Mouse (Mus musculus): ENCODE data around the gene Rps6kb1. TPM values are rescaled to one million over a fixed set of nuclear protein-coding genes. Genes with fewer than 3 reads are reported as not detected.
"Not testable (repeated sequence)": the region's sequence is repeated elsewhere in the genome, so short reads cannot be mapped to it uniquely, and the experiment has no call there.

The Rps6kb1 gene
- polyA plus RNA-seq, 1 experiment from 2014 or later = 23.5 TPM

GRCm38 (mm10) chr11:86538786-86539185 lies 5.8 kb downstream of the Rps6kb1 start:
- Histone ChIP-seq H3K4me1 (replicated peaks) (peaks cover 33% of the 10 kb centered on the region), H3K9me3 (replicated peaks) (no peaks in the 10 kb centered on the region), H3K4me2 (no peak overlapping the region), H3K36me3 (replicated peaks) (peaks cover 8% of the 10 kb centered on the region), H3K27ac (replicated peaks) (no peak overlapping the region), H3K4me3 (replicated peaks) (no peak overlapping the region), H3K9ac (no peak overlapping the region), H3K27me3 (no peaks in the 10 kb centered on the region)
- 86% methylated on average over 4 of the region's 4 CpGs for WGBS (ENCODE audit: insufficient replicate concordance)
- ATAC-seq (ENCODE audit: insufficient read depth) = no peak

DNA sequence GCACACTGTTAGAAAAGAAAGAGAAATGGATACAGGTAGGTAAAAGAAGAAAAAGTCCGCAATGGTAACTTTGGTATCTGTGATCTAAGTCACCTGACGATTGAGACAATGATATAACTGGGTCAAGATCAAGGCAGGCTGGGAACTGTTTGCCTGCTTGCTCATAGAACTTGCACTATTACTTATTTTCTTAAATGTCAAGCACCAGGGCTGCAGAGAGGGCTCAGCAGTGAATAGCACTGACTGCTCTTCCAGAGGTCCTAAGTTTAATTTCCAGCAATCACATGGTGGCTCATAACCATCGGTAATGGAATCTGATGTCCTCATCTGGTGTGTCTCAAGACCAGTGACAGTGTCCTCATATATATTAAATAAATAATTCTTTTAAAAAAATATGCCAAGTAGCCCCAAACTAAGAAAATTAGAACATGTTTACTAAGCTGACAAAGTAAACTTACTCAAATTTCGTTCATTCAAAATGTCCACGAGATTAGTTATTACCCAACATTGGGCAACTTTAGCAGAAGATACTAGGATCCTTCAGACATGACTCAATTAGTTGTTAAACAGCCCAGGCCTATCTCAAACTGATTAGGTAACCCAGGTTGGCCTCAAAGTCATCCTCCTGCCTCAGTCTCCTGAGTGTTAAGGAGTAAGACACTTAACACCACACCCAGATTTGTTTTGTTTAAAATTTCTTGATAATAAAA lies 10.2 kb downstream of the Rps6kb1 start:
- Histone ChIP-seq H3K4me3 (replicated peaks) (no peak overlapping the region), H3K4me2 (no peak overlapping the region), H3K27me3 (no peaks in the 10 kb centered on the region), H3K27ac (replicated peaks) (no peak overlapping the region), H3K9me3 (replicated peaks) (no peaks in the 10 kb centered on the region), H3K36me3 (replicated peaks) (peaks cover 36% of the 10 kb centered on the region), H3K4me1 (replicated peaks) (0 out of 2 replicates have a peak, but pooled peaks cover 2% of the 10 kb centered on the region), H3K9ac (no peak overlapping the region)
- WGBS (ENCODE audit: insufficient replicate concordance) = 82% methylated on average over 5 of the region's 5 CpGs
- ATAC-seq (ENCODE audit: insufficient read depth) = no peak

DNA sequence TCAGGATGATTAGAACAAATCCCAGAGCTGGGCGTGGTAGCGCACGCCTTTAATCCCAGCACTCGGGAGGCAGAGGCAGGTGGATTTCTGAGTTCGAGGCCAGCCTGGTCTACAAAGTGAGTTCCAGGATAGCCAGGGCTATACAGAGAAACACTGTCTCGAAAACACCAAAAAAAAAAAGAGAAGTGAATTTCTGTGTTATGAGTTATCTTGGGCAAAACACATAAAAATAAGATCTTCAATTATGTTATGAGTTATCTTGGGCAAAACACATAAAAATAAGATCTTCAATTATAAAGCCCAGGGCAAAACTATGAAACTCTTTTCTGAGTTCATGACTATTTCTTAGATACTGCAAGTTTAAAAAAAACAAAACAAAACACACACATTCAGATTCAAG lies 11.3 kb downstream of the Rps6kb1 start:
- H3K4me1 ChIP-seq (replicated peaks); H3K9ac ChIP-seq; ATAC-seq (ENCODE audit: insufficient read depth); H3K27me3 ChIP-seq; H3K4me3 ChIP-seq (replicated peaks); H3K4me2 ChIP-seq; H3K9me3 ChIP-seq (replicated peaks); H3K27ac ChIP-seq (replicated peaks): not testable (repeated sequence)
- WGBS (ENCODE audit: insufficient replicate concordance) = 78% methylated on average over 6 of the region's 6 CpGs
- peaks cover 45% of the 10 kb centered on the region for H3K36me3 ChIP-seq (replicated peaks)

- 69% methylated on average over 1 of the region's 1 CpGs for WGBS (ENCODE audit: insufficient replicate concordance)
- Histone ChIP-seq H3K4me2 (no peak overlapping the region), H3K4me1 (replicated peaks) (no peaks in the 10 kb centered on the region), H3K27me3 (no peaks in the 10 kb centered on the region), H3K9me3 (replicated peaks) (no peaks in the 10 kb centered on the region), H3K36me3 (replicated peaks) (peaks cover 48% of the 10 kb centered on the region), H3K4me3 (replicated peaks) (no peak overlapping the region), H3K9ac (no peak overlapping the region), H3K27ac (replicated peaks) (no peak overlapping the region)
- ATAC-seq (ENCODE audit: insufficient read depth) = no peak
Observed at GRCm38 (mm10) chr11:86532834-86533233, 11.8 kb downstream of the Rps6kb1 start.

- Histone ChIP-seq H3K27ac (replicated peaks) (no peak overlapping the region), H3K4me2 (no peak overlapping the region), H3K4me3 (replicated peaks) (no peak overlapping the region), H3K4me1 (replicated peaks) (no peaks in the 10 kb centered on the region), H3K36me3 (replicated peaks) (peaks cover 83% of the 10 kb centered on the region), H3K9ac (no peak overlapping the region), H3K9me3 (replicated peaks) (no peaks in the 10 kb centered on the region), H3K27me3 (no peaks in the 10 kb centered on the region)
- WGBS (ENCODE audit: insufficient replicate concordance) = 83% methylated on average over 4 of the region's 4 CpGs
- no peak for ATAC-seq (ENCODE audit: insufficient read depth)
Observed at GRCm38 (mm10) chr11:86527528-86527927, 17.1 kb downstream of the Rps6kb1 start.

GRCm38 (mm10) chr11:86519751-86520150 lies 24.9 kb downstream of the Rps6kb1 start:
- Histone ChIP-seq H3K27me3 (no peaks in the 10 kb centered on the region), H3K9ac (no peak overlapping the region), H3K4me3 (replicated peaks) (no peak overlapping the region), H3K9me3 (replicated peaks) (no peaks in the 10 kb centered on the region), H3K4me1 (replicated peaks) (no peaks in the 10 kb centered on the region), H3K36me3 (replicated peaks) (peaks cover 84% of the 10 kb centered on the region), H3K27ac (replicated peaks) (no peak overlapping the region), H3K4me2 (no peak overlapping the region)
- 80% methylated on average over 7 of the region's 7 CpGs for WGBS (ENCODE audit: insufficient replicate concordance)
- ATAC-seq (ENCODE audit: insufficient read depth) = no peak

DNA sequence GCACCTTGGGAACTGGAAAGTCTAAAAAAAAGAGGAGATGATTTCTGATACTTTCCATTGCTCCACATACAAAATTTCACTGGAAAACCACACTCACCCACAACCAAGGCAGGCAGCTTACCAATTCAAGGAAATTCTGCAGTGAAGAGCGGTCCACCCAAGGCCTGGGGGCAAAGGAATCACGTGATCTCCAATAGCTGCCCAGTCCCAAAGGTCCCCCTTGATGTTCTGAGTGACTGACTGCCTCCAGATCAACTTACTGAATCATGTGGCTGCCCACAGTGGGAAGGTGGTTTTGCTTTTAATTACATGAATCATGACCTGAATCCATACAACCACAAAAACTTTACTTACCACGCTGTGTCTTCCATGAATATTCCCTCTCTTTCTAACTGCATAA lies 27.4 kb downstream of the Rps6kb1 start:
- no peak overlapping the region for H3K9ac ChIP-seq
- no peak overlapping the region for H3K4me3 ChIP-seq (replicated peaks)
- no peaks in the 10 kb centered on the region for H3K9me3 ChIP-seq (replicated peaks)
- H3K4me1 ChIP-seq (replicated peaks) = no peaks in the 10 kb centered on the region
- H3K27ac ChIP-seq (replicated peaks) = no peak overlapping the region
- no peaks in the 10 kb centered on the region for H3K27me3 ChIP-seq
- H3K4me2 ChIP-seq = no peak overlapping the region
- ATAC-seq (ENCODE audit: insufficient read depth) = no peak
- peaks cover 81% of the 10 kb centered on the region for H3K36me3 ChIP-seq (replicated peaks)
- WGBS (ENCODE audit: insufficient replicate concordance) = 89% methylated on average over 3 of the region's 3 CpGs

- no peak for ATAC-seq (ENCODE audit: insufficient read depth)
- Histone ChIP-seq H3K27ac (replicated peaks) (no peak overlapping the region), H3K9me3 (replicated peaks) (no peaks in the 10 kb centered on the region), H3K4me1 (replicated peaks) (no peaks in the 10 kb centered on the region), H3K36me3 (replicated peaks) (peaks cover 81% of the 10 kb centered on the region), H3K4me2 (no peak overlapping the region), H3K9ac (no peak overlapping the region), H3K27me3 (no peaks in the 10 kb centered on the region), H3K4me3 (replicated peaks) (no peak overlapping the region)
- WGBS (ENCODE audit: insufficient replicate concordance) = 77% methylated on average over 3 of the region's 3 CpGs
Observed at GRCm38 (mm10) chr11:86516620-86517019, 28.0 kb downstream of the Rps6kb1 start.

DNA sequence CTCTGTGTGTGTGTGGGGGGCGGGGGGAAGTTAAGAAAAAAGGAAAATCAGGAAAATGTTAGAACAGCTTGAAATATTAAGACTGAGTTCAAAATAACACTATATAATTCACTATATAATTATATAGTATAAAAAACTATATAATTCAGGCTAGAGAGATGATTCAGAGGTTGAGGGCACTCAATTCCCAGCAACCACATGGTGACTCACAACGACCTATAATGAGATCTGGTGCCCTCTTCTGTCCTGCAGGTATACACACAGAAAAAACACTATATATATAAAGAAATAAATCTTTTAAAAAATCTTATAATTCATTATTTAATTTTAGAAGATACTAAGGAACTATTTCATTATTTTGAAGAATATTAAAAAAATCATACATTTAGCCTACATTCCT lies 36.6 kb downstream of the Rps6kb1 start:
- no peaks in the 10 kb centered on the region for H3K9me3 ChIP-seq (replicated peaks)
- no peak overlapping the region for H3K27ac ChIP-seq (replicated peaks)
- H3K27me3 ChIP-seq = no peaks in the 10 kb centered on the region
- no peaks in the 10 kb centered on the region for H3K4me1 ChIP-seq (replicated peaks)
- no peak overlapping the region for H3K4me3 ChIP-seq (replicated peaks)
- H3K36me3 ChIP-seq (replicated peaks) = peaks cover 82% of the 10 kb centered on the region
- no peak overlapping the region for H3K9ac ChIP-seq
- no peak overlapping the region for H3K4me2 ChIP-seq
- WGBS (ENCODE audit: insufficient replicate concordance) = 78% methylated on average over 2 of the region's 2 CpGs
- ATAC-seq (ENCODE audit: insufficient read depth) = no peak

DNA sequence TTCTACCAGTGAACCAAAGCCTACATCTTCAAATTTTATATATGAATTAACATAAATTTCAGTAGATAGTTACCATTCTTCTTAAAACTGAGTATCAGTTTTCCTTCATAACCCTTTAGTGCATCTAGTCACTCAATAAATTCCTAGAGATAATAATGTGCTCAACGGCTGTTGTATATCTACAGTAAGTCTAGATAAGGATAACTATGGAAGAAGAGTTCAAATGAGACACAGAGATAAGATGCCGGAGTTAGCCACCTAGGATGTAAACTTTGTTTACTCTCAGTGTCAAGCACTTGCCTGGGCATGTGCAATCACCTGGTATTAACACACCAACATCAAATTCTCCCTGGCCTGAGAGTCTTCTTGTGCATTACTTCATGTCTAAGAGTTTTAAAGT lies 37.3 kb downstream of the Rps6kb1 start:
- Histone ChIP-seq H3K4me1 (replicated peaks) (no peaks in the 10 kb centered on the region), H3K36me3 (replicated peaks) (peaks cover 84% of the 10 kb centered on the region), H3K27me3 (no peaks in the 10 kb centered on the region), H3K9me3 (replicated peaks) (no peaks in the 10 kb centered on the region), H3K9ac (no peak overlapping the region), H3K27ac (replicated peaks) (no peak overlapping the region), H3K4me3 (replicated peaks) (no peak overlapping the region), H3K4me2 (no peak overlapping the region)
- WGBS (ENCODE audit: insufficient replicate concordance) = 21% methylated on average over 2 of the region's 2 CpGs
- no peak for ATAC-seq (ENCODE audit: insufficient read depth)

DNA sequence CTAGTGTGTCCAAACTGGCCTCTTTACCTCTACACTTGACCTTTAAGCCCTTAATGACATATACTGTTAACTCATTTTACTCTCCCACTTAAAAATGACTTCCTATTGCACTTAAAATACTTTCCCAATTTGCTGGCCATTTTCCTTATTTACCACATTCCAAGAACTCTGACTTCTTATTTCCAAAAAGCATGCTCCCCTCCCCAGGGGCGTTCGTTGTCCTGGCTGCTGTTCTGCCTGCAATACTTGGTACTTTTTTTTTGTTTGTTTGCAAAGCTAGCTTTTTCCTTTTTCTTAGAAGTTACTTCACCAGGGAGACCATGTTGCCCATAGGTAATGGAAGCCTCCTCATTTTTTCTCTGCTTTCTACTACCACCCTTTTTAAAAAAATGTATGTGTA lies 41.5 kb downstream of the Rps6kb1 start:
- no peaks in the 10 kb centered on the region for H3K4me1 ChIP-seq (replicated peaks)
- WGBS (ENCODE audit: insufficient replicate concordance) = 88% methylated on average over 2 of the region's 2 CpGs
- H3K9ac ChIP-seq = no peak overlapping the region
- H3K36me3 ChIP-seq (replicated peaks) = peaks cover 67% of the 10 kb centered on the region
- ATAC-seq (ENCODE audit: insufficient read depth) = no peak
- H3K4me2 ChIP-seq = no peak overlapping the region
- H3K9me3 ChIP-seq (replicated peaks) = no peaks in the 10 kb centered on the region
- H3K27me3 ChIP-seq = no peaks in the 10 kb centered on the region
- H3K27ac ChIP-seq (replicated peaks) = no peak overlapping the region
- H3K4me3 ChIP-seq (replicated peaks) = no peak overlapping the region

DNA sequence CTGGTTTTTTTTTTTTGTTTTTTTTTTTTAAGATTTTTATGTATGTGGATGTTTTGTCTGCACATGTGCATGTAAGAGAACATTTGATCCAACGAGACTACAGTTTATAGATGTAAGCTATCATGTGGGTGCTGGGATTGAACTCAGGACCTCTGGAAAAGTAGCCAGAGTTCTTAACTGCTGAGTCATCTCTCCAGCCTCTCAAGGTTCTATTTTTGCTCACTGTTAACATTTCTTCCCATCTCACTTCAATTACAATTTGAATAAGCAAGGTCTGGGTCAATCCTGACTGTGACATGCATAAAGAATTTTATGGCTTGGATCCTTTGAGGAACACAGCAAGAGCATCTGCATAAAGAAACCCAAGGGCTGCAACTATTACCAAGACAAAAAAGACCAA lies 43.8 kb downstream of the Rps6kb1 start:
- WGBS (ENCODE audit: insufficient replicate concordance) = 78% methylated on average over 1 of the region's 1 CpGs
- no peak for ATAC-seq (ENCODE audit: insufficient read depth)
- no peak overlapping the region for H3K9ac ChIP-seq
- H3K4me3 ChIP-seq (replicated peaks) = no peak overlapping the region
- no peaks in the 10 kb centered on the region for H3K4me1 ChIP-seq (replicated peaks)
- H3K36me3 ChIP-seq (replicated peaks) = peaks cover 64% of the 10 kb centered on the region
- H3K4me2 ChIP-seq = no peak overlapping the region
- H3K27me3 ChIP-seq = no peaks in the 10 kb centered on the region
- no peak overlapping the region for H3K27ac ChIP-seq (replicated peaks)
- H3K9me3 ChIP-seq (replicated peaks) = no peaks in the 10 kb centered on the region
